In the genomic region with DNA sequence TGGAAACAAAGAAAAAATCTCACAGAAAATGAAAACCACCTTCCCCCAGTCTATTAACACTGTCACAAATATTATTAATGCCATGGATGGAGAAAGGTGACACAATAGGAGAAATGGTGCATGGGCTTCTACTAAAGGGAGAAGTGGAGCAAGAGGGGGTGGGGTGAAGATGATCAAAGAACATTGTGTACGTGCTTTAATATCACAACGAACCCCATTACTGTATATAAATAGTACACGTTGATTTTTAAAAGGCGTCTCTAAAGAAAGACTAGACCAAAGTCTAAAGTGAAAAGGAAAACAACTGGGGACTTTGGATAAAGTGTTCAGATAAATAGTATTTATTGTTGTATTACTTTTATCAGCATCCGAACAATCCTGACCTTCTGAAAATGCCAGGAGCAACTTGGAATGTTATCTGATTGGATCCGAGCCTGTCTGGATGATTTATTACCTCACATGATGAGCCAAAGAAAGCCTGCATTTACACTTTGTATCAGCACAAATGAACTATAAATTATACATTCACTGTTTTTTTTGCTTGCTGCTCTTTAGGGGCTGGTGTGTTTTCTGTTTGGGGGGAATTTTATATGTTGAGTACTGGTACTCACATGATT, we compare ENCODE assay signal across 29 mouse cellular contexts. TPM values are rescaled to one million over a fixed set of nuclear protein-coding genes. Genes with fewer than 3 reads are reported as not detected.
DNase-seq lines count a peak whose midpoint lies in the region; ATAC-seq and TF ChIP-seq lines count a peak whose summit lies in the region.
"Had no signal": no experiment of that assay in that cellular context is flagged by ENCODE, and none has a peak within 500 bp of the region (broad histone marks: within the 10 kb centered on the region; RNA-seq: fewer than 3 reads in every experiment).

No protein-coding gene starts in this region.

- no peak overlapping the region for H3K4me2 ChIP-seq in lung, embryonic 14.5 days
- H3K4me2 ChIP-seq: embryonic facial prominence, embryonic 12.5 days; embryonic facial prominence, embryonic 15.5 days; heart, embryonic 12.5 days; heart, embryonic 15.5 days; hindbrain, embryonic 13.5 days had no signal

- H3K27me3 ChIP-seq in kidney, adult 2 months (replicated peaks; ENCODE audit: control insufficient read depth, insufficient read depth, low read length): no peaks in the 10 kb centered on the region
- no peaks in the 10 kb centered on the region for H3K27me3 ChIP-seq in lung, embryonic 14.5 days (ENCODE audit: insufficient read depth, low read length)
- no peaks in the 10 kb centered on the region for H3K27me3 ChIP-seq in small intestine, adult 2 months (ENCODE audit: control insufficient read depth, insufficient read depth, low read length)
- H3K27me3 ChIP-seq: embryonic facial prominence, embryonic 12.5 days; embryonic facial prominence, embryonic 15.5 days; heart, embryonic 12.5 days; heart, embryonic 15.5 days; hindbrain, embryonic 13.5 days had no signal

- H3K27ac ChIP-seq in kidney, adult 2 months (ENCODE audit: insufficient read depth, low read depth, low read length): no peak overlapping the region
- H3K27ac ChIP-seq in lung, embryonic 14.5 days (ENCODE audit: low read depth): no peak overlapping the region; the same call in 1 of the 2 replicates
- H3K27ac ChIP-seq in small intestine, adult 2 months (ENCODE audit: insufficient read depth, low read depth, low read length): peak overlapping the region; percentile 65; the same call in 1 of the 2 replicates
- H3K27ac ChIP-seq: embryonic facial prominence, embryonic 12.5 days; embryonic facial prominence, embryonic 15.5 days; heart, embryonic 15.5 days; hindbrain, embryonic 10.5 days; hindbrain, embryonic 13.5 days had no signal

- TF ChIP-seq POLR2A in kidney, adult 2 months (IDR thresholded peaks at IDR 0.05; ENCODE audit: low read depth, low read length): no peak
- no peak for TF ChIP-seq POLR2A in small intestine, adult 2 months (IDR thresholded peaks at IDR 0.05; ENCODE audit: low read depth, low read length)

- peak; percentile 27 for DNase-seq in kidney, adult 2 months
- DNase-seq in kidney, adult 9 months: no peak
- DNase-seq in lung, embryonic 14.5 days: peak; percentile 47
- DNase-seq in lung, adult 18-20 months: no peak
- DNase-seq in layer of hippocampus, adult 9-10 months (ENCODE audit: low spot score): no peak
- DNase-seq: adrenal gland, postnatal 14 days; cerebellum, adult 11 months; cerebellum, adult 2 months; cerebellum, adult 9-11 months; cerebellum, postnatal 25 days; forebrain, postnatal 0 days; gastrocnemius, postnatal 25 days; heart, adult 18-20 months; heart, postnatal 10 days; heart, postnatal 36 days had no signal

- H3K4me1 ChIP-seq in kidney, adult 2 months (ENCODE audit: control insufficient read depth, insufficient read depth, low read length): no peaks in the 10 kb centered on the region
- H3K4me1 ChIP-seq in lung, embryonic 14.5 days (ENCODE audit: insufficient read depth): no peaks in the 10 kb centered on the region
- H3K4me1 ChIP-seq in small intestine, adult 2 months (ENCODE audit: control insufficient read depth, insufficient read depth, insufficient read length, low read length): peaks cover 7% of the 10 kb centered on the region; the same call in 1 of the 2 replicates
- H3K4me1 ChIP-seq: embryonic facial prominence, embryonic 12.5 days; embryonic facial prominence, embryonic 15.5 days; heart, embryonic 12.5 days; heart, embryonic 15.5 days; hindbrain, embryonic 10.5 days; hindbrain, embryonic 13.5 days had no signal

- whole genome bisulfite sequencing in kidney, adult 2 months: 46% methylated on average over 6 of the region's 6 CpGs
- 35% methylated on average over 6 of the region's 6 CpGs for WGBS in lung, embryonic 14.5 days
- 23% methylated on average over 6 of the region's 6 CpGs for whole genome bisulfite sequencing in small intestine, adult 2 months

- ATAC-seq in lung, embryonic 14.5 days (ENCODE audit: insufficient read depth): no peak
- ATAC-seq: activated CD4-positive, CD25-positive, alpha-beta regulatory T cell, adult 4 months; CD4-positive, CD25-positive, alpha-beta regulatory T cell, adult 4 months; forebrain, embryonic 14.5 days; forebrain, postnatal 0 days; hindbrain, embryonic 16.5 days had no signal

- H3K4me3 ChIP-seq in kidney, adult 2 months (ENCODE audit: insufficient read depth, low read depth, low read length): no peak overlapping the region
- no peak overlapping the region for H3K4me3 ChIP-seq in lung, embryonic 14.5 days (ENCODE audit: low read depth, low read length)
- no peak overlapping the region for H3K4me3 ChIP-seq in small intestine, adult 2 months (ENCODE audit: low read depth, low read length)
- H3K4me3 ChIP-seq: embryonic facial prominence, embryonic 12.5 days; embryonic facial prominence, embryonic 15.5 days; heart, embryonic 12.5 days; heart, embryonic 15.5 days; hindbrain, embryonic 10.5 days; hindbrain, embryonic 13.5 days had no signal

- no peak for TF ChIP-seq CTCF in kidney, adult 2 months (conservative IDR thresholded peaks at IDR 0.05; ENCODE audit: insufficient read depth, insufficient read length, low read depth, low read length)
- TF ChIP-seq CTCF in lung, embryonic 14.5 days (IDR thresholded peaks at IDR 0.05; ENCODE audit: low read depth): no peak
- no peak for TF ChIP-seq CTCF in small intestine, adult 2 months (IDR thresholded peaks at IDR 0.05; ENCODE audit: extremely low read depth, insufficient read length, insufficient replicate concordance, low read depth, low read length)

- H3K9ac ChIP-seq in lung, embryonic 14.5 days: no peak overlapping the region
- H3K9ac ChIP-seq: embryonic facial prominence, embryonic 12.5 days; embryonic facial prominence, embryonic 15.5 days; forebrain, postnatal 0 days; heart, embryonic 12.5 days; heart, embryonic 15.5 days; hindbrain, embryonic 13.5 days had no signal

- no peaks in the 10 kb centered on the region for H3K36me3 ChIP-seq in kidney, adult 2 months (ENCODE audit: control insufficient read depth, insufficient read depth, low read length)
- no peaks in the 10 kb centered on the region for H3K36me3 ChIP-seq in lung, embryonic 14.5 days (ENCODE audit: insufficient read depth)
- H3K36me3 ChIP-seq in small intestine, adult 2 months (ENCODE audit: control insufficient read depth, insufficient read depth, low read length): no peaks in the 10 kb centered on the region
- H3K36me3 ChIP-seq: embryonic facial prominence, embryonic 12.5 days; embryonic facial prominence, embryonic 15.5 days; heart, embryonic 12.5 days; heart, embryonic 15.5 days; hindbrain, embryonic 10.5 days; hindbrain, embryonic 13.5 days had no signal

- H3K9me3 ChIP-seq in lung, embryonic 14.5 days (ENCODE audit: low read depth, low read length): no peaks in the 10 kb centered on the region
- H3K9me3 ChIP-seq: embryonic facial prominence, embryonic 12.5 days; embryonic facial prominence, embryonic 15.5 days; heart, embryonic 12.5 days; heart, embryonic 15.5 days; hindbrain, embryonic 10.5 days; hindbrain, embryonic 13.5 days had no signal

RNA-seq across cellular contexts. Expression of a gene that starts 12.4 kb away (rescaled TPM):
- 82.6 and 107 TPM in 2 replicates for polyA plus RNA-seq in kidney, adult 2 months (2012; rRNA removed)
- 274 and 275 TPM in 2 replicates for polyA plus RNA-seq in lung, embryonic 14.5 days (2014; fragmentation: Nextera tagmentation; extraction: Ambion mirVana)
- 5.3 and 8.4 TPM in 2 replicates for polyA plus RNA-seq in small intestine, adult 2 months (2012; rRNA removed)

RNA-seq across cellular contexts. Expression of a gene that starts 15.2 kb away (rescaled TPM):
- polyA plus RNA-seq in kidney, adult 2 months (2012; rRNA removed): 0.08 and 0.31 TPM in 2 replicates
- polyA plus RNA-seq in lung, embryonic 14.5 days (2014; fragmentation: Nextera tagmentation; extraction: Ambion mirVana): not detected in 2 replicates
- 1.7 and 11.8 TPM in 2 replicates for polyA plus RNA-seq in small intestine, adult 2 months (2012; rRNA removed)
- polyA plus RNA-seq: C2C12; CD4-positive, CD25-positive, alpha-beta regulatory T cell, adult 4 months; cerebellum, adult 2 months; embryonic facial prominence, embryonic 12.5 days; embryonic facial prominence, embryonic 15.5 days; forebrain, embryonic 11.5 days; forebrain, embryonic 14.5 days; forebrain, postnatal 0 days; frontal cortex, adult 2 months; heart, embryonic 12.5 days; heart, embryonic 15.5 days; hindbrain, embryonic 10.5 days; hindbrain, embryonic 13.5 days; hindbrain, embryonic 16.5 days had no signal

RNA-seq across cellular contexts. Expression of a gene that starts 58.8 kb away (rescaled TPM):
- polyA plus RNA-seq in kidney, adult 2 months (2012; rRNA removed): 19.9 and 22.6 TPM in 2 replicates
- polyA plus RNA-seq in lung, embryonic 14.5 days (2014; fragmentation: Nextera tagmentation; extraction: Ambion mirVana): 58.0 and 60.9 TPM in 2 replicates
- 4.5 and 6.6 TPM in 2 replicates for polyA plus RNA-seq in small intestine, adult 2 months (2012; rRNA removed)

Comparison
In these comparisons a context has a peak if more than half of its experiments do, and no peak if none do; other contexts are left out.
1. DNase-seq: peak in kidney, adult 2 months (single experiment) and lung, embryonic 14.5 days (single experiment); none in kidney, adult 9 months (single experiment), lung, adult 18-20 months (0 of 2) and layer of hippocampus, adult 9-10 months (single experiment).